Mouse (Mus musculus): Measurements from ENCODE around the gene Ifitm5.

DNA sequence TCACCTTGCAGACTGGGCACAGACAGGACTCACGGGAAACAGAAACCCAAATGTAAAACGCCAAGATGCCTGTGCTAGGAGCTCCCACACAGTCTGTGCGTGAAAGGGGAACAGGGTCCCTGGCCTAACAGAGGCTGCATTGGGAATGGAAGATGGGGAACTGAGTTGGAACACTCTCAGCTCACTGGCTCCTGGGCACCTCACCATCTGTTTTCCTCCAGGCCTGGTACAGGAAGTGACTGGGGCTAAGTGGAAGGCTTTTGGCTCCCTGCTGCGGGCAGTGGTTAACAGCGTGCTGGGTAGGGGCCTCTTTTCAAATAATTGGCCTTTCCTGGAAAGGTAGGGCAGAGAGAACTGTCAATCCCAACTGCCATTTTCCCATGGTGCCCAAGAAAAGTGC is 40.5 kb upstream of the Ifitm5 start:
- TF ChIP-seq CTCF (IDR thresholded peaks at IDR 0.05; ENCODE audit: low read depth, low read length) (no peak), POLR2A (IDR thresholded peaks at IDR 0.05; ENCODE audit: borderline replicate concordance, low read depth, low read length) (no peak)

Data from bone marrow macrophage, adult 2 months (primary cell).